Mouse (Mus musculus): ENCODE measurements at regions not wholly inside any gene's neighbourhood (a gene's known extent, or its start where the extent isn't known, plus 50 kb on each side); places are given as distances from the start of the nearest gene placed in this dataset.

GRCm38 (mm10) chr5:52982741-52983140, 55.1 kb upstream of the Slc34a2 start:
- TF ChIP-seq HCFC1 (IDR thresholded peaks at IDR 0.05; ENCODE audit: borderline replicate concordance, insufficient read depth, low read length) (no peak), ZC3H11A (IDR thresholded peaks at IDR 0.05; ENCODE audit: borderline replicate concordance, low read depth, low read length) (no peak), MAFK (IDR thresholded peaks at IDR 0.05; ENCODE audit: insufficient read depth, low read depth, low read length) (no peak)
